Mouse (Mus musculus): Measurements from ENCODE around the gene Bub3. TPM values are rescaled to one million over a fixed set of nuclear protein-coding genes. Genes with fewer than 3 reads are reported as not detected.

The Bub3 gene
- total and polyA plus RNA-seq, 2 experiments from 2014 or later = 67.6 to 89.9 TPM

DNA sequence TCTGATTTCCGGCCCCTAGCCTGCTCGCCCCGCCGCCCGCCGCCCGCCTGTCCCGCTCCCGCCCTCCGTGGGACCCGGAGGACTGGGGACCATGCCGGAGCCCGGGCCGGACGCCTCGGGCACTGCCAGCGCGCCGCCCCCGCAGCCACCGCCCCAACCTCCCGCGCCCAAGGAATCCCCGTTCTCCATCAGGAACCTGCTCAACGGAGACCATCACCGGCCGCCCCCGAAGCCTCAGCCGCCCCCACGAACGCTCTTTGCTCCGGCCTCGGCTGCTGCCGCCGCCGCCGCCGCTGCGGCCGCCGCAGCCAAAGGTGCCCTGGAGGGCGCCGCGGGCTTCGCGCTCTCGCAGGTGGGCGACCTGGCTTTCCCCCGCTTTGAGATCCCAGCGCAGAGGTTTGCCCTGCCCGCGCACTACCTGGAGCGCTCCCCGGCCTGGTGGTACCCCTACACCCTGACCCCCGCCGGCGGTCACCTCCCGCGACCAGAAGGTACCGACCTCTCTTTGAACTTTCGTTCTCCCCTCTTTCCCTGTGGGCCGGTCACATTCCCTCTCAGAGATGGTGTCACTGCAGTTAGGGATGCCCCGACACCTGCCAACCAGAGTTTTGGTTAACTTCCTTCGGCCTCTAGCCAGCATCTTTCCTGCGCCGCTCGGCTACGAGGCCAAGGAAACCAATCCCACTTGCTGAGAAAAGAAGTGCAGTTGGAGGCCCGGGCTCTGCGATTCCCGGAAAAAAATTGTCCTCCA, 17.0 kb upstream of the Bub3 start:
- Histone ChIP-seq H3K4me3 (ENCODE audit: low read depth, low read length) (peak overlapping the region; percentile 45), H3K4me1 (ENCODE audit: control insufficient read depth, insufficient read depth) (peaks cover 23% of the 10 kb centered on the region), H3K36me3 (replicated peaks; ENCODE audit: control insufficient read depth, insufficient read depth, low read length) (no peaks in the 10 kb centered on the region), H3K27ac (ENCODE audit: low read depth) (no peak overlapping the region), H3K9ac (replicated peaks; ENCODE audit: low read depth, low read length) (no peak overlapping the region), H3K27me3 (ENCODE audit: control insufficient read depth, insufficient read depth, low read length) (peaks cover 99% of the 10 kb centered on the region), H3K9me3 (replicated peaks; ENCODE audit: control insufficient read depth, low read length) (no peaks in the 10 kb centered on the region), H3K4me2 (ENCODE audit: low read depth, low read length) (peak overlapping the region; percentile 67)
- WGBS = under 1% methylated on average over 56 of the region's 71 CpGs
- no peak for DNase-seq (ENCODE audit: low spot score)
- ATAC-seq (ENCODE audit: insufficient read depth, low read depth) = no peak
- TF ChIP-seq CTCF (IDR thresholded peaks at IDR 0.05; ENCODE audit: low read depth) = no peak
- no peak for TF ChIP-seq EP300 (IDR thresholded peaks at IDR 0.05; ENCODE audit: low read depth)

DNA sequence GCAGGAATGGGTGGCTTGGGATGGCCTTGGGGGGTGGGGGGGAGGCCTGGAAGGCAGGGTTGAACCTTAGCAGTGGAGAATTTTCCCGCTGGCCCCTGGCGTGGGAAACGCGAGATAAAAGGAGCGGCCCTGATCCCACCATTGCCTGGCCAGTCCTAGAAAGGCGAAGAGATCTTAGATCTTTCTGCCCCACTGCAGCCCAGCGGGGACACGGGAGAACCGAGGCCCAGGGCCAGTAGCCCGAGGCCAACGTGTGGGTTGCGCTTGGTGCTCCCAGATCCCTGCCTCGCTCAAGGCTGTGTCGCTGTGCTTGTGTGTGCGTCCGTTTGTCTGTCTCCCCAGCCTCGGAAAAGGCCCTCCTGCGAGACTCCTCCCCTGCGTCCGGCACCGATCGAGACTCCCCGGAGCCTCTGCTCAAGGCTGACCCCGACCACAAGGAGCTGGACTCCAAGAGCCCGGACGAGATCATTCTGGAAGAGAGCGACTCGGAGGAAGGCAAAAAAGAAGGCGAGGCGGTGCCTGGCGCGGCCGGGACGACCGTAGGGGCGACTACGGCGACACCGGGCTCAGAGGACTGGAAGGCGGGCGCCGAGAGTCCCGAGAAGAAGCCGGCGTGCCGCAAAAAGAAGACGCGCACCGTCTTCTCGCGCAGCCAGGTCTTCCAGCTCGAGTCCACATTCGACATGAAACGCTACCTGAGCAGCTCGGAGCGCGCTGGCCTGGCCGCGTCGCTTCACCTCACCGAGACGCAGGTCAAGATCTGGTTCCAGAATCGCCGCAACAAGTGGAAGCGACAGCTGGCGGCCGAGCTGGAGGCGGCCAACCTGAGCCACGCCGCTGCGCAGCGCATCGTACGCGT, 16.2 kb upstream of the Bub3 start:
- H3K27me3 ChIP-seq (ENCODE audit: control insufficient read depth, insufficient read depth, low read length) = peaks cover 99% of the 10 kb centered on the region
- H3K27ac ChIP-seq (ENCODE audit: low read depth) = no peak overlapping the region
- no peaks in the 10 kb centered on the region for H3K9me3 ChIP-seq (replicated peaks; ENCODE audit: control insufficient read depth, low read length)
- H3K36me3 ChIP-seq (replicated peaks; ENCODE audit: control insufficient read depth, insufficient read depth, low read length) = no peaks in the 10 kb centered on the region
- no peak for ATAC-seq (ENCODE audit: insufficient read depth, low read depth)
- no peak for TF ChIP-seq CTCF (IDR thresholded peaks at IDR 0.05; ENCODE audit: low read depth)
- no peak for DNase-seq (ENCODE audit: low spot score)
- peak overlapping the region; percentile 45 for H3K4me3 ChIP-seq (ENCODE audit: low read depth, low read length)
- H3K4me2 ChIP-seq (ENCODE audit: low read depth, low read length) = peak overlapping the region; percentile 67
- no peak overlapping the region for H3K9ac ChIP-seq (replicated peaks; ENCODE audit: low read depth, low read length)
- peaks cover 23% of the 10 kb centered on the region for H3K4me1 ChIP-seq (ENCODE audit: control insufficient read depth, insufficient read depth)
- under 1% methylated on average over 74 of the region's 75 CpGs for WGBS

DNA sequence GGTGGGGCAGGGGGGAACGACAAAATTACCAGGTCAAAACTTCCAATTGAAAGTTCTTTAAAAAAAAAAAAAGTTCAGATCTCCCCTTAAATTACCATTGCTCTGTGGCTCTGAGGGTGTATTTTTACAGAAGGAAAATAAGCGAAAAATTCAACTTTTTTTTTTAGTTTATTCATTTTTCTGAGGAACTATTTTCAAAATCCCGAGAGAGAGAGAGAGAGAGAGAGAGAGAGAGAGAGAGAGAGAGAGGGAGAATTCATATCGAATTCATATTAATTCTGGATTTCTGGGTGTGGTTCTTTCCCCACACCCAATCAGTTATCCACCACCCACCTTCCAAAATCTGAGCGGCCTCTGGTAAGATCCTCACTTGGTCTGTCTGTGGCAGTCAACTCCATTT, 15.2 kb upstream of the Bub3 start:
- no peaks in the 10 kb centered on the region for H3K9me3 ChIP-seq (replicated peaks; ENCODE audit: control insufficient read depth, low read length)
- H3K4me2 ChIP-seq (ENCODE audit: low read depth, low read length) = no peak overlapping the region
- DNase-seq (ENCODE audit: low spot score) = no peak
- no peak overlapping the region for H3K9ac ChIP-seq (replicated peaks; ENCODE audit: low read depth, low read length)
- H3K4me1 ChIP-seq (ENCODE audit: control insufficient read depth, insufficient read depth) = peaks cover 23% of the 10 kb centered on the region
- TF ChIP-seq CTCF (IDR thresholded peaks at IDR 0.05; ENCODE audit: low read depth) = no peak
- no peak for TF ChIP-seq EP300 (IDR thresholded peaks at IDR 0.05; ENCODE audit: low read depth)
- no peak overlapping the region for H3K4me3 ChIP-seq (ENCODE audit: low read depth, low read length)
- WGBS = 3% methylated on average over 5 of the region's 5 CpGs
- no peaks in the 10 kb centered on the region for H3K36me3 ChIP-seq (replicated peaks; ENCODE audit: control insufficient read depth, insufficient read depth, low read length)
- H3K27ac ChIP-seq (ENCODE audit: low read depth) = no peak overlapping the region
- peaks cover 98% of the 10 kb centered on the region for H3K27me3 ChIP-seq (ENCODE audit: control insufficient read depth, insufficient read depth, low read length)
- ATAC-seq (ENCODE audit: insufficient read depth, low read depth) = no peak

DNA sequence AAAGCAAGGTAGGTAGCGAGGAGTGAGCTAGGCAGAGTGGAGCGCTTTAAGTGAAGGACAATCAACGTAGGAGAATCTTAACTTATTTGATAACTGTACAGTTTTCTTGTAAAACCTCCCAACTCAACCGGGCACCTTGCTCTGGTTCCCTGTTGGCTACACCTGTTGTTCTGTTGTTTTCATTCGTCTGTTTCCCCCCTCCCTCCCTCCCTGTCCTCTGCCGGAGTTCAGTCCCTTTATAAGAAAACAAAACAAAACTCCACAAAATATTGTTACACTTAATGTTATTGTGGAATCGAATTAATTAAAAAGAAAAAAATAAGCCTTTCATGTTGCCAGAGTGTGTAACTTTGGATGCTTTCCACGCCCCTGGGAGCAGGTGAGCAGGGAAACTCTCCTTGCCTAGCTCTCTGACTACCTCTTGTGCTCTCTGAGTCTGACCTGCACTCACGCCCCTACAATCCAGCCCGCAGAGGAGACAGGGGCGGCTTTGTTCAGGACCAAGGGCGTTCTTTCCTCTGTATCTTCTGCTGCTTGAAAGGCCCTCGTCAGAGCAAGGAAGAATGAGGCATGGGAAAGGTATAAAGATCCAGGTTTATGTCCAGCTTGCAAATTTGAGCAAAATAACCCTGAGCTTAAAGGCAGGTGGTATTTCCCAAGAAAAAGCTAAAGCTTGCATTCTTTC, 14.2 kb upstream of the Bub3 start:
- no peak overlapping the region for H3K9ac ChIP-seq (replicated peaks; ENCODE audit: low read depth, low read length)
- H3K27ac ChIP-seq (ENCODE audit: low read depth) = no peak overlapping the region
- peaks cover 98% of the 10 kb centered on the region for H3K27me3 ChIP-seq (ENCODE audit: control insufficient read depth, insufficient read depth, low read length)
- WGBS = 4% methylated on average over 13 of the region's 13 CpGs
- H3K4me1 ChIP-seq (ENCODE audit: control insufficient read depth, insufficient read depth) = peaks cover 23% of the 10 kb centered on the region
- H3K4me3 ChIP-seq (ENCODE audit: low read depth, low read length) = no peak overlapping the region
- H3K36me3 ChIP-seq (replicated peaks; ENCODE audit: control insufficient read depth, insufficient read depth, low read length) = no peaks in the 10 kb centered on the region
- H3K4me2 ChIP-seq (ENCODE audit: low read depth, low read length) = no peak overlapping the region
- H3K9me3 ChIP-seq (replicated peaks; ENCODE audit: control insufficient read depth, low read length) = no peaks in the 10 kb centered on the region
- ATAC-seq (ENCODE audit: insufficient read depth, low read depth) = no peak
- TF ChIP-seq CTCF (IDR thresholded peaks at IDR 0.05; ENCODE audit: low read depth) = no peak
- TF ChIP-seq EP300 (IDR thresholded peaks at IDR 0.05; ENCODE audit: low read depth) = no peak
- DNase-seq (ENCODE audit: low spot score) = no peak

DNA sequence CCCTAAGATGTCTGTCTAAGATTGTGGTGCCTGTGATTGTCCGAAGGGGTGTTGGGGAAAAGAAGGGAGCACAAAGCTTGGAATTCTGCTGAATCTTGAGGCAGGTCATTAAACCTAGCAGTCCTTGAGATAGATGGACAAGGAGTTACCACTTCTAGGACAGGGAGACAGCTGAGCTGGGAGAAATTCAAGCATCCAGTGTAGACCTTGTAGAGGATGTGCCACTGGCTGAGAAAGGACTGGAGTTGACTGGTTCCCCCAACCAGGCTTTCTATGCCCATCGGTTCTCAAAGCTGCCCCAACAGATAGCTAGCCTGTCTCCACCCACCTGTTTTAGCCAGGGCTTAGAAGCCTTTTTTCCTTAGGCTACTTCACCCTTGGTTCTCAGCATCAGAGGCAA, 13.6 kb upstream of the Bub3 start:
- 5% methylated on average over 2 of the region's 2 CpGs for WGBS
- TF ChIP-seq CTCF (IDR thresholded peaks at IDR 0.05; ENCODE audit: low read depth) (no peak), EP300 (IDR thresholded peaks at IDR 0.05; ENCODE audit: low read depth) (no peak)
- Histone ChIP-seq H3K27me3 (ENCODE audit: control insufficient read depth, insufficient read depth, low read length) (peaks cover 98% of the 10 kb centered on the region), H3K36me3 (replicated peaks; ENCODE audit: control insufficient read depth, insufficient read depth, low read length) (no peaks in the 10 kb centered on the region), H3K9ac (replicated peaks; ENCODE audit: low read depth, low read length) (no peak overlapping the region), H3K4me2 (ENCODE audit: low read depth, low read length) (no peak overlapping the region), H3K4me1 (ENCODE audit: control insufficient read depth, insufficient read depth) (peaks cover 23% of the 10 kb centered on the region), H3K4me3 (ENCODE audit: low read depth, low read length) (no peak overlapping the region), H3K27ac (ENCODE audit: low read depth) (no peak overlapping the region), H3K9me3 (replicated peaks; ENCODE audit: control insufficient read depth, low read length) (no peaks in the 10 kb centered on the region)
- ATAC-seq (ENCODE audit: insufficient read depth, low read depth) (no peak), DNase-seq (ENCODE audit: low spot score) (no peak)

Measured in heart, postnatal 0 days (tissue).